Mouse (Mus musculus) embryonic facial prominence, embryonic 11.5 days (tissue): ENCODE data around the gene Tmem164. TPM values are rescaled to one million over a fixed set of nuclear protein-coding genes. Genes with fewer than 3 reads are reported as not detected.

Source experiments
- ATAC-seq: fragments of 200-750 bp; cut with Nextera tagmentation; replicated peaks from 2 replicates; pipeline ENCODE4 v1.8.0; 2017; ENCODE audit warnings: low read depth; ENCODE audit not compliant: insufficient number of reproducible peaks, low FRiP score, low TSS enrichment
- DNase-seq: peaks from one replicate; pipeline ENCODE4 v3.0.0-alpha.2; 2015; ENCODE audit warnings: low spot score
- H3K27ac ChIP-seq: fragments of 300-500 bp; sonication (generic); replicated peaks from 2 replicates; pipeline ENCODE4 v1.5.1; 2014; ENCODE audit warnings: mild to moderate bottlenecking, low read depth, low read length, control low read depth
- H3K27me3 ChIP-seq: fragments of 300-500 bp; sonication (generic); 2 replicates; pipeline ENCODE4 v1.6.1; 2014; ENCODE audit warnings: mild to moderate bottlenecking, low read length, moderate library complexity, mixed read lengths; ENCODE audit not compliant: control insufficient read depth, insufficient read depth
- H3K36me3 ChIP-seq: fragments of 300-500 bp; sonication (generic); replicated peaks from 2 replicates; pipeline ENCODE4 v1.6.1; 2014; ENCODE audit warnings: low read depth, mild to moderate bottlenecking, low read length, moderate library complexity, mixed read lengths; ENCODE audit not compliant: control insufficient read depth, insufficient read depth
- H3K4me1 ChIP-seq: fragments of 300-500 bp; sonication (generic); 2 replicates; pipeline ENCODE4 v1.6.1; 2014; ENCODE audit warnings: low read length, mixed read lengths; ENCODE audit not compliant: control insufficient read depth, insufficient read depth
- H3K4me2 ChIP-seq: fragments of 300-500 bp; sonication (generic); 2 replicates; pipeline ENCODE4 v1.6.1; 2014; ENCODE audit warnings: low read depth, mild to moderate bottlenecking, control low read depth, low read length, moderate library complexity
- H3K4me3 ChIP-seq: fragments of 300-500 bp; sonication (generic); 2 replicates; pipeline ENCODE4 v1.5.1; 2014; ENCODE audit warnings: low read depth, low read length, control low read depth
- H3K9ac ChIP-seq: fragments of 300-500 bp; sonication (generic); replicated peaks from 2 replicates; pipeline ENCODE4 v1.6.1; 2014; ENCODE audit warnings: mild to moderate bottlenecking, control low read depth, low read length
- H3K9me3 ChIP-seq: fragments of 300-500 bp; sonication (generic); replicated peaks from 2 replicates; pipeline ENCODE4 v1.6.1; 2016; ENCODE audit warnings: mild to moderate bottlenecking, low read length, inconsistent platforms, mixed read lengths; ENCODE audit not compliant: control insufficient read depth
- WGBS: fragments of 180-500 bp; shearing (Covaris S2); extraction: QIAGEN DNeasy Blood & Tissue Kit; methylation state at CpG from one replicate; pipeline ENCODE4 v1.1.7; 2014; 5-methylcytosine and 5-hydroxymethylcytosine counted together
- polyA plus RNA-seq: library from polyadenylated mRNA; unstranded; fragments of >200 nt; fragmentation: Nextera tagmentation; extraction: Ambion mirVana; gene quantifications from 2 replicates; pipeline ENCODE4 v1.2.1, GENCODE M21; 2014

Gene Tmem164
- polyA plus RNA-seq, 1 experiment from 2014 or later, result 41.1 TPM

DNA sequence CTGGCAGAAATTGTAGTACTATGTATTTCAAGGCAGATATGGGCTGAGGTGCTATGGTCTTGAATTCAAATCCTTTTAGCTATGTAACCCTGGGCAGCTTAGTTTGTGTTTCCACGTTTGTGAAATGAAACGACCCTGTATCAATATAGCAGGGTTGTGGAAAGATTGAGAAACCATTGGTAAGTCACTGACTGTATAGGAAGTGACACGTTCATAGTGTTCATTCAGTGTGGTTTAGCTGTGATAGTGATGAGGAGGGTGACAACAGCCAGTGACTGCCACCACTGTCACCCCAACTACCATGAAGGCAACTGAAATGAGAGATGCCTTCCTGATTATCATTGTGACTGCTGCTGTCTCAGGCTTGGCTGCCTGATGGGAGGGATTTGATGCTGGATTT is 13.7 kb downstream of the Tmem164 start:
- Histone ChIP-seq H3K36me3 (no peaks in the 10 kb centered on the region), H3K9me3 (no peaks in the 10 kb centered on the region), H3K4me1 (no peaks in the 10 kb centered on the region), H3K27ac (no peak overlapping the region), H3K27me3 (no peaks in the 10 kb centered on the region), H3K4me2 (no peak overlapping the region), H3K9ac (no peak overlapping the region), H3K4me3 (no peak overlapping the region)
- DNase-seq (no peak), ATAC-seq (no peak)
- 88% methylated on average over 3 of the region's 3 CpGs for WGBS

DNA sequence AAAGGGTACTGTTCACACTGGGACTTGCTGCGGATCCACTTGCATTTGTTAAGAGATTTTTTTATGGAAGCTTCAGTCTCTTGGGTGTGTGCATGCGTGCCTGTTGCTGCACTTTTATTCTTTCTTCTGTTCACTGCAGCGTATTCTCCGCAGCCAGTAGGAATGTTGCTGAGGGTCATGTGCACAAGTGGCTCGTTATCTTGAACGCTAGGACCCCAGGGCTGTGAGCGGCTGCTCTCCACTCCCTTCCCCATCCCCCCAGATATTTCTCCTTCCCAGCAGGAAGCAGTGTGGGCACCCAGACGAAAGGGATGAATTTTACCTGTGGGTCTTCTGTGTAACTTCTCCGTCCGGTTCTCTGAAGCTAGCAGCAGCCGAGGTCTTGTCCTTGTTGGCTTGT is 15.6 kb downstream of the Tmem164 start:
- 74% methylated on average over 11 of the region's 11 CpGs for WGBS
- Histone ChIP-seq H3K9me3 (no peaks in the 10 kb centered on the region), H3K4me2 (no peak overlapping the region), H3K4me1 (no peaks in the 10 kb centered on the region), H3K36me3 (no peaks in the 10 kb centered on the region), H3K4me3 (no peak overlapping the region), H3K9ac (no peak overlapping the region), H3K27ac (no peak overlapping the region), H3K27me3 (no peaks in the 10 kb centered on the region)
- DNase-seq, result no peak
- ATAC-seq, result no peak

DNA sequence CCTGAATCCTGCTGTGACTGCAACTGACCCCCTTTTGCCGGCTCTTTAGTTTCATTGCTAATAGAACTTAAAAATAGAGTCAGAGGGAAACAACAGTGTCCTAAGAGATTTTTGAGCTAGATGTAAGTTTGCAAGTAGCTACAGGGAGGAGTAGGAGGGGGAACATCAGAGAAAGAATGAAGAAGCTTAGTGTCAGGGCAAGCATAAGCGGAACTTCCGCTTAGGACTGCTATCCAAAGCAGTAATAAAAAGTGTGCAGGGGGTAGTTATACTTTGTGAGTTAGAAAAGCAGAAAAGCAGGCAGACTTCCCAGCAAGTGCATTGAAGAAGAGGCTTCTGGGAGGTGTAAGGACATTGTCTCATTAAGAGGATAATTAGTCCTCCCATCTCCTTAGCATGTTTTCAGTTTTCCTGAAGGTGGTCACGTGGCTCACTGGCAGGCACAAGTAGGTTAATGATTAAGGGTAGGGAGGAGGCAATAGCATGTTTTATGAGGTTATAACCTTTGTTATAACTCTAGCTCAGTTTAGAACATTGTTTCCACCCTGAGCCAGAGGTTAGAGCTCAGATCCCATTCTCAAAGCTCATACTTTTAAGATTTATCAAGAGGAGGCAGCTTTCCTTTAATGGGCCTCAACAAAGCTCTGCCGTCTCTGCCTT is 16.5 kb downstream of the Tmem164 start:
- Histone ChIP-seq H3K27me3 (no peaks in the 10 kb centered on the region), H3K9ac (no peak overlapping the region), H3K27ac (no peak overlapping the region), H3K36me3 (no peaks in the 10 kb centered on the region), H3K4me3 (no peak overlapping the region), H3K9me3 (no peaks in the 10 kb centered on the region), H3K4me2 (no peak overlapping the region), H3K4me1 (no peaks in the 10 kb centered on the region)
- ATAC-seq, result no peak
- DNase-seq, result no peak
- WGBS, result 84% methylated on average over 5 of the region's 5 CpGs

DNA sequence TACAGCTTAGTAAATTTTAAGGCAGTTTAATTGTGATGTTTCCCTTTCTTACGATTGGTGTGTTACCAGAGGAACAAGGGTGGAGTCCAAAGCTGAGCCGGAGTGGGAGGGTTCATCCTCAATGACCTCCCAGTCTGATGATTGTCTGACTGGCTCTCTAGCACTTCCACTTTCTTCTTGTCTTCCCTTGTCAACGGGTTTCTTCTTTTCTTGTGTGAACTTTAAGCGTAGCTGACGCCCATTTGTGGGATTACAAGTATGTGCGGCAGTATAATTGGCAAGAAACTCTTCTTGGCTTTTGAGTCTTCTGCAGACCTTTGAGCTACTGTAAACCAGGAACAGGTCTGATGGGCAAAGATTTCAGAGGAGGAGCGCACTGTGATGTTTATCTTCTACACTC is 17.0 kb downstream of the Tmem164 start:
- Histone ChIP-seq H3K36me3 (no peaks in the 10 kb centered on the region), H3K9ac (no peak overlapping the region), H3K27ac (no peak overlapping the region), H3K9me3 (no peaks in the 10 kb centered on the region), H3K4me3 (no peak overlapping the region), H3K4me1 (no peaks in the 10 kb centered on the region), H3K27me3 (no peaks in the 10 kb centered on the region), H3K4me2 (no peak overlapping the region)
- DNase-seq, result no peak
- 87% methylated on average over 7 of the region's 7 CpGs for WGBS
- no peak for ATAC-seq

DNA sequence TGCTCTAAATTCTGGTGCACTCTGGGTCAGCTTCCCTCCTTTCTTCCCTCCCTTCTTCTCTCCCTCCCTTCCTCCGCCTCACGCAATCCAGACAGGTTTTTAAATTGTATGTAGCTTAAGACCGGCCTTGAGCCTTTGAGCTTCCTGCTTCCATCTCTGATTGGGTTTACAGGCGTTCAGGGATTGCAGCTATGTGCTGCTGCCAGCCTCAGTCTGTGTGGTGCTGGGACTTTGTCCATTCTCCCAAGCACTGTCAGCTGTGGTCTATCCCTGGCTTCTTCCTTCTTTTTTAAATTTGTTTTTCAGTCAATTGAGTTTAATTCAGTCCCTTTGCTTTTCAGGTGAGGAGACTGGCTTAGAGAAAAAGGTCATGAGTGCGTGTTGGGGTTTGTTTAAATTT is 20.9 kb downstream of the Tmem164 start:
- DNase-seq (no peak), ATAC-seq (no peak)
- WGBS, result 66% methylated on average over 5 of the region's 5 CpGs
- no peak overlapping the region for H3K27ac ChIP-seq
- no peaks in the 10 kb centered on the region for H3K9me3 ChIP-seq
- no peaks in the 10 kb centered on the region for H3K4me1 ChIP-seq
- no peak overlapping the region for H3K9ac ChIP-seq
- no peaks in the 10 kb centered on the region for H3K36me3 ChIP-seq
- no peaks in the 10 kb centered on the region for H3K27me3 ChIP-seq
- H3K4me3 ChIP-seq, result no peak overlapping the region
- no peak overlapping the region for H3K4me2 ChIP-seq

DNA sequence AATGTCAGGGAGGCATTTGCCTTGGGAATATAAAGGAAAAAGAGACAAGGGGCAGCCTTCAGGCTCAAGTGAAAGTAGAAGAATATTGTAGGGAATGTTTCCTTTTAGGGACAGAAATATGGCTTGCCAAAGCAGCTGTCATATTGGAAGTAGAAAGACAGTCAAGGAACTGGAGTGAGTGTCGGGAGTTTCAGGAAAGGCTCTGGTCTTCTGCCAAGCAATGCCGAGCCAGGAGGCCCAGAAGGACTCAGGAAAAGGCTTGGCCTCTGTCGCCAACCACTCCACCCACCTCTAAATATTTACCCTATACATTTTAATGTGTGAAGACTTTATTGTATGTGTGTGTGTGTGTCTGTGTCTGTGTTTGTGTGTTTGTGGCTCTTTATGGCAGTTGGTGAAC is 21.4 kb downstream of the Tmem164 start:
- Histone ChIP-seq H3K9ac (no peak overlapping the region), H3K4me2 (no peak overlapping the region), H3K4me3 (no peak overlapping the region), H3K27me3 (no peaks in the 10 kb centered on the region), H3K36me3 (no peaks in the 10 kb centered on the region), H3K4me1 (no peaks in the 10 kb centered on the region), H3K27ac (no peak overlapping the region), H3K9me3 (no peaks in the 10 kb centered on the region)
- WGBS, result 85% methylated on average over 3 of the region's 3 CpGs
- ATAC-seq, result no peak
- no peak for DNase-seq

DNA sequence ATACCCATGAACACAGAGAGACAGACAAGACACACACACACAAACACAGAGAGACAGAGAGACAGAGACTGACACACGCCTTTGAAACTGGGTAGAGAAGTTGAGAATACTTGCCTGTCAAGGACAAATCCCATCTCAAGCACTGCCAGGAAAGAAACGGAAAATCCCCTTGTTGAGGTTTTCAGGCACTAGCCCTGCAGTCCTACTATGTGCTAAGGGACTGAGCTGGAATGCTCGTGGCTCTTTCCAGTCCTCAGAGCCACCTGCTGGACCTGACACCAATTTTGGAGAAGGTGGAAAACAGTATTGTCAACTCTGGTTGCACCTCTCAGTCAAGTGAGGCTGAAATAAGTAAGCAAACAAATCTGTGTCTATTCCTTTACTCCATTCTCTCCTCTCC is 22.7 kb downstream of the Tmem164 start:
- Histone ChIP-seq H3K4me1 (no peaks in the 10 kb centered on the region), H3K36me3 (no peaks in the 10 kb centered on the region), H3K4me2 (no peak overlapping the region), H3K27ac (no peak overlapping the region), H3K9ac (no peak overlapping the region), H3K9me3 (no peaks in the 10 kb centered on the region), H3K27me3 (no peaks in the 10 kb centered on the region), H3K4me3 (no peak overlapping the region)
- WGBS, result 81% methylated on average over 3 of the region's 3 CpGs
- ATAC-seq (no peak), DNase-seq (no peak)

DNA sequence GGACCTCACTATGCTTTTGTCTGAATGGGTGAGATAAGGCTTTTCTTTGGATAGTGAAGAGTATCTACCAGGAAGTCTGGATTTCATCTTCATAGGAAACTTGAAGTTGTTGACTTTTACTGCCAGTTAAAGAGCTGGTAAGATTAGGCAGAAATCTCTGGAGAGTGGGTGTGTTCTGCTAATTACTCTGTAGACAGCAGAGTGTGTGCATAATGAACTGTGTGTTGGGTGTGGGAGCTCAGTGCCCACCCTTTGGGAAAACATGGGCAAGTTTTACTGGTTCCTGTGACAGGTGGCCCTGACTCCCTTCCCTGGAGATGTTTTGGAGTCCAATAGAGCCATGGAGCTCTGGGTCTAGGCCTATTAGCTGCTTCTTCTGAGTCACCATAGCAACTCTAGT is 27.1 kb downstream of the Tmem164 start:
- H3K36me3 ChIP-seq, result no peaks in the 10 kb centered on the region
- DNase-seq, result no peak

More for the DNA sequence above, 27.1 kb downstream of the Tmem164 start:
- Histone ChIP-seq H3K9ac (no peak overlapping the region), H3K9me3 (no peaks in the 10 kb centered on the region), H3K4me1 (no peaks in the 10 kb centered on the region), H3K27ac (no peak overlapping the region), H3K27me3 (no peaks in the 10 kb centered on the region), H3K4me3 (no peak overlapping the region), H3K4me2 (no peak overlapping the region)
- ATAC-seq, result no peak
